Mouse (Mus musculus): ENCODE measurements around the gene Ppp2r2d.
A peak's percentile ranks its signal among the peaks of the same experiment; 100 is the strongest.

Ppp2r2d gene

DNA sequence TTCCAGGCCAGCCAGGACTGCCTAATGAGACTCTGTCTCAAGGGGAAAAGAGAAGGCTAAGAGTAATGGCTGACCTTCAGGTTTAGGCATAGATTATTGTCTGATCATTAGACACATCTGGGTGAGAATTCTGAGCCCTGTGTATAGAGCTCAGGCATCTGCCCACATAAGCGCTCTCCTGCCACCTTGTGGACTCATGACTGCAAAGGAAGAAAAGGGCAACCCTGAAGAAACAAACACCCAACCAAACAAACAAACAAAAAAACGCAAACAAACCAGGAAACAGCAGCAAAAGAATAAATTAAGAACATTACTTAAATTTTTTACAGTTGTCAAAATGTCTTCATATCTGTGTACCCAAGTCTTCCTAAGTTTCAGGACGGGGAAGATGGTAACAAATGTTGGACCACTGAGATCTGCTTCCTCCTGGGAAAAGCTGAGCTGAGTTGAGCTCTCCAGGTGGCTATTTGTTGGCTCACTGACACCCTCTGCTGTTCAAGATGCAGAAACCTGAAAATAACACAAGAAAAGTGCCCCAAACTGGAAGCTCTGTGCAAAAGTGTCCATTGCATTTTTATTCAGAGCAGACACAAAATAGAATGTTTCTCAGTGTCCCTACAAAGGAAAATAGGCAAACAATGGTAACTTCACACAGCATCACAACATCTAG, 78.0 kb downstream of the Ppp2r2d start:
- DNase-seq (ENCODE audit: low read depth), result peak; percentile 76

DNA sequence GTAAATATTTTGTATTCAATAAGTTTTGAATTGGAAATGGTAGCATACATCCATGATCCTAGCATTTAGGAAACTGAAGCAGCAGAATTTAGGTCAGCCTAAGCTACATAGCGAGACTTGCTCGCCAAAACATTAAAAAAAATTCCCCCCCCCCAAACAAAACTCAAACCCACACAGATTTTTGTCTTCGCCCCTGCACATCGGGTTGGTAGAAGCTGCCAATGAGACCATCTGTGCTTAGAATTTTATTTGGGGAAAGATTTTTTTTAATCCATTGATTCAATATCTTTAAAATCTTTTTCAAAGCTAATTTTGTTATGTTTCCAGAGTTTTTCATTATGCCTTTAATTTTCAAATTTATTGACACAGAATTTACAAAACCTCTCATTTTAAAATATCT, 82.6 kb downstream of the Ppp2r2d start:
- no peak for DNase-seq (ENCODE audit: low read depth)
